Mouse (Mus musculus): ENCODE data around the gene Rce1.

The Rce1 gene

DNA sequence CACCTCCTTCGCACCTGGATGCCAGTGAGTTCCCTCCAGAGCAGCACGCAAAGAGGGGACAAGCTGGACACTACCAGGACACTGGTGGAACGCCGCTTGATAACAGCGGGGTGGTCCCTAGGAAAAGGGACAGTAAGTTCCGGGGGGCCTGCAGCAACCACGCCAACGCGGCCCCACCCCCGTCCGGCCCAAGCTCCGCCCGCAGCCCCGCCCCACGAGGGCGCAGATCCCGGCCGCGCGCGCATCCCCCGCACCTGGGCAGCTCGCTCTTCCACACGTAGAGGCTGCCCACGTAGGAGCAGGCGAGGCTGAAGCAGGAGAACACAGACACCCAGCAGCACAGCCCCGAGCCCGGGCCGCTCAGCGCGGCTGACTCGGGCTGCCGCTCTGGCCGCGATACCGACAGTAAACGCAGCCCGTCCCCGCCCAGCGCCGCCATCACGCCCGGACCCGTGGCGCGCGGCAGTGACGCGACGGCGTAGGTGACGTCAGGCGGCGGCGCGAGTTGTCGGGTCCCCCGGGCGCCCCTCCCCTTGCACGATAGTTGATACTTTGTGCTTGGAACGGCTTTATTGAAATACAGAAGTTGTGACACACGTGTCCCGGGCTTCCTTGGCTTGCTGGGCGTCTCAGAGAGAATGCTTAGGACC is at the start of gene Rce1:
Rce1 (minus strand) TSS at position 463 of the 650 bp plus-strand sequence.
- DNase-seq = peak; percentile 75 to 76

DNA sequence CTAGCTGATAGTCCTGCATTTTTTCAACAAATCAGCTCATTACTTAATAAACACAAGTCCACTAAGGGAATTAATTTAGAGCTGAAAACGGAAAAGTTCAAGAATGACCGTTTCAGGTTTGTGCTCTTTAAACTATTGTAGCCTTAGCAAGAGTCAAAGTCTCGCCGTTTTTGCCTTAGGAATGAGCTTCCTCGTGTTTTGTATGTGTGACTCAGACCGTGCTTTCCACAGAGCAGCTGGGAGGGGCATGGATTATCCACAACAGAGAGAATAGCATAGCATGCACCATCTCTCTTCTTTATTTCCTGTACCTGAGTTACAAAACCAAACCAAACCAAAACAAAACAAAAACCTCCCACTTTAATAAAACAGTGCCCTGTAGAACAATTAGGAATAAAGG is 47.0 kb upstream of the Rce1 start:
- DNase-seq = no peak

DNA sequence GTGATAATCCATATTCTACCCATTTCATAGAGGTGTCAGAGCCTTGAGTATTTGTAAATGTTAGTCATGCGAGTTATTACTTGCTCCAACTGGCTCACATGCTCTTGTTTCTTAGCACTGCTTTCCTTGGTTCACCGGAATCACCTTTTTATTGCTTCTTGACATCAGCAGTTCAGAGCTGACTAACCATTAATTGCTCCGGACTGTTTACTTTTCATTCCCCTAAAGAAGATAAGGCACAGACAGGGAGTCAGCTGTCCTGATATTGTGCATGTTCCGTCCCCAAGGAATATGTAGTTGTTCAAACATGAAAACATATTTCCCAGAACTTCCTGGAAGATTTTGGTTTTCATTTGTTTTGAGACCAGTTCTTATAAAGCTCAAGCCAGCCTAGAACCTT is 45.3 kb upstream of the Rce1 start:
- DNase-seq = no peak

DNA sequence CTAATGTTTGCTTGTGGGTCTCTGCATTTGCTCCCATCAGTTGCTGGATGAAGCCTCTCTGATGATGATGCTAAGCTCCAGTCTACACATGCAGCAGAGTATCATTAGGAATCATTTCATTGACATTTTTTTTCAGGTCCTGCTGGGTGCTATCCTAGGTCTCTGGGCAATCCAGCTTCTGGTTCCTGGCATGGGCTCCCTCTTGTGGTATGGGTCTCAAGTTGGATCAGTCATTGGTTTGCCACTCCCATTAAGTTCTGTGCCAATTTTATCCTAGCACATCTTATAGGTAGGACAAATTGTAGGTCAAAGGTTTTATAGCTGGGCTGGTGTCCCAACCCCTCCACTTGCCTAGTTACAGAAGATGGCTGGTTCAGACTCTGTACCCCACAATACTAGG is 41.4 kb upstream of the Rce1 start:
- no peak for DNase-seq

DNA sequence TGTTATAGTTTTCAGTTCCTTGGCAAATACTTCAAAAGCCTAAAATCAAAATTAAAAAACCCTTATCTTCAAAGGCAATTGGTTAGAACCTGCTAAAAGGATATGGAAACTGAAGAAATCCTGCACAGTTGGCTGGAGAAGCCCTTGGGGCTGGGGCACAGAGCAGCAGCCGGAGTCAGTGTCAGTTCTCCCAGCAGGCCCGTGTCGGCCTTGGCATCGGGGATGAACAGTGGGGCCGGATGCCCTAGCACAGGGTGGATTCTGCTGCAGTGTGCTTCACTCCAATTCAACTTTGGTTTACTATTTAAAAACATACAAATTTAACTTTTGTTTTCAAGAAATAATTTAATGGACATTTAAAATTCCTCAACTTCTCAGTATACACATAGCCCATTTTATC is 32.7 kb upstream of the Rce1 start:
- no peak for DNase-seq

DNA sequence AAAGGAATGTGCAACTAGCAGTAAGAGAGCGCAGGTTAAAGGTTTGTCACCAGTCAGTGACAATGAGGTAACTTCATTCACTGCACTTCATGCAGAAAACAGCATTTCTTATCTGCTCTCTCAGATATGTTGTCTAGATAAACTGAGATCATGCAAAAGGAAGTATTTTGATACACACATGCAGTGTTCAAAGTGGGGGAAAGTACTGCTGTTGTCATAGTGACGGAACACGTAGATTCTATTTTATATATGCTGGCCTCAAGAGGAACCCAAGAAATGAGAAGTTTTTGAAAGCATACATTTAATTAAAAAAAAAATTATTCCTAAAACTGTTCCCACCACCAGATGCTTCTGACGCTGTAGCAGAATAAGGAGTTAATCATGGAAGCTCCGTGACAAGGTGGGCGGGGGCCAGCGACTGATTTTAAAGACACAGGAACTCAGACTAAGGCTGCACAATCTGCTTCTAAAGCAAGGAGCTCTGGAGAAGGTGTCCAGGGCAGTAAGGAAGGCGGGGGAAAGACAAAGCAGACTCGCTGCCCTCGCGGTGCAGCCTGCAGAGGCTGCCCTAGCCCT is 21.6 kb upstream of the Rce1 start:
- no peak for DNase-seq

DNA sequence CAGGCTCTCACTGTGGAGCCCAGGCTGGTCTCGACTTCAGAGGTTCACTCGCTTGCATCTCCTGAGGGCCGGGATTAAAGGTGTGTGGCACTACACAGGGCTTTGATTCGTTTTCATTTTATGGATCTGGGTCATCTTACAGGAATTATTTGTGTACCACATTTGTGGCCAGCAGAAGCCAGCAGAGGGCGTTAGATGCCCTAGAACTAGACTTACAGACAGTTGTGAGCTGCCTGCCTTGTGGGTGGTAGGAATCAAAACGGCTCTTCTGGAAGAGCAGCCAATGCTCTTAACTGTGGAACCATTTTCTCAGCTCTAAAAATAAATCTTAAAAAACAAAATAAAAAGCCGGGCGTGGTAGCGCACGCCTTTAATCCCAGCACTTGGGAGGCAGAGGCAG is 18.8 kb upstream of the Rce1 start:
- no peak for DNase-seq

DNA sequence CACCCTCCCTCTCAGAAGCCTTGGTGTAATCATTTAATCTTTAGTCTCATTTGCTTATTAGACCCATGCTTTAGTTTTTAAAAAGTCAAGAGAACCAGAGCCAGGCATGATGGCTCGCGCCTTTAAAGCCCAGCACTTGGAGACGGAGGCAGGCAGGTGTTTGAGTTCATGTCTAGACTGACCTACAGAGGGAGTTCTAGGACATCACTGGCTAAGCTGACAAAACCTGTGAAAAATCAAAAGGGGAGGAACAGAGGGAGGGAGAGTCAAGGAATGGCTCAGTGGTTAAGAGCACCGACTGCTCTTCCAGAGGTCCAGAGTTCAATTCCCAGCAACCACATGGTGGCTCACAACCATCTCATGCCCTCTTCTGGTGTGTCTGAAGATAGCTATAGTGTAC is 10.5 kb upstream of the Rce1 start:
- no peak for DNase-seq

DNA sequence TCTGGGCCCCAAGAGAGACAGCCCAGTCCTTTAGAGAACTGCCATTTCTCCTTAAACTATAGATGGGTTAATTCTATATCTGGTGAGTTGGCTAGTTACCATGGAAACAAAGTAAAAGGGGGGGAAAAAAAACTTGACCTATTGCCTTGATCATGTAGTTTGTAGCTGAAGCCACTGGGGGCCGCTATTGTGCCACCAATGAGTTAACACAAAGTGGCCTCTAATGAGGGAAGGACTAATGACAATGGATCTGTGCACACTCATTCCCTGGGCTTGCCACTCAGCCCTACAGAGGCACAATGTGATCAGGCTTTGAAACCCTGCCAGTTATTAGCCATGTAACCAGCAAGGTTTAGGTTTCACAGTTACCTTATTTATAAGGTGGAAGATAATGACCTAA is 3.4 kb upstream of the Rce1 start:
- no peak for DNase-seq

DNA sequence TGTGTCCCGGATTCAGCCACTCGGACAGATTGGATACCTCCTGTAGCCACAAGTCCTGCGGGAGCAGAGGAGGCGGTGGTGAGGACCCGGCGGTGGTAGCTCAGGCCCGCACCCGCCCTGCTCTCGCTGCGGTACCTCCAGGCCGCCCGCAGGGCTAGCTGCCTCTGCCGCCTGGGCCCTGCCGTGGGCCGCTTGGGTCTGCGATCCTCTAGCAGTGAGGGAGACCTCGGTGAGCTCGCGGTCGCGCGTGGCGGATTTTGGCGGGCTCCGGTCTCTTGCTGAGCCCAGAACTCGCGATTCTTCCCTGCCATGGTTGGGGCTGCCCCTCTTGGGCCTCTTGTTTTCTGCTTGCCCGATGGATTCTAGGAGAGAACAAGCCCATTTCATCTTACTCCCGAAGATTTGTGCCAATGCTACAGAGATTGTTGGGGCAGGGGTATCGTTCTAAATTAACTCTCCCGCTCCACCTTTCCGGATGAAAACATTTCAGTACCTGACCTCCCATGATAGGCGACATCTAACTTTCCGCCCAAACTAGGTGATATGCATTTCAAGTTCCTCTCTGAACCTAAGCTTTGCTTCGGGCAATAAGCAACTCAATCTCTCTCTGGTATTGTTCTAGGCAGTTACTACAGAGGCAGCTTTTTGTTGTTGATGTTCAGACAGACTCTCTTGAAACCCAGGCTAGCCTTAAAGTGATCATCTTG is 541 bp upstream of the Rce1 start:
- no peak for DNase-seq

DNA sequence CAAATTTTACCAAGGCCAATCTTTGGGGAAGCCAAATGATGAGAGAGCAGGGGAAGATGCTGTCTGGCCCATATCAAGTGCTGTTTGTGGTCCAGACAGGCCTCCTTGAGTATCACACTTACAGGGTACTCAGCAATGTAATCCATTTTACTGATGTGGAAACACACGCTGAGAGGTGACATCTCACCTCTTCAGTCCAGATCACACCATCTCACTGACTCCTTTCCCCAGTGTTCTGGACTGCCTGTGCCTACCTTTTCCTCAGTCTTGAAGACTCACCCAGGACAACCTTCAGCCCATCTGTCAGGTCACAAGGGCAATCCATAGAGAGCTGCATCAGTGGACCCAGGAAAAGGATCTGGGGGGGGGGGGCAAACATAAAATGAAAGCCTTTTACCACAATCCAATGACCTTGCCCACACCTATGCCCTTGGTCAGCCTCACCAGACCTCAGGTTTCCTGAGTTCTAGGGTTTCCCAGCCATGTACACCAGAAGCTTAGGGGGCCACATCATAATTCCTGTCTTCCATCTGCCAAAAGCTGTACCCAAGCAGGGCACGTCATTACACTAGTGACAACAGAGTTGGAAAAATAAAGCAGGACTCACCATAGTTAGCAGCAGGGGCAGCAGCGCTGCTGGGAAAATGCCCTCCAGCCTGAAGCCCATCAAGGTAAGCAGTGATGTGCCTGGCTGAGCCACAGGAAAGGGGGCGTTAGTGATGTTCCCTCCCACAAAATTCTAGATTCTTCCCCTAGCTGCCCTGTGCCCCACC is 849 bp downstream of the Rce1 start:
- DNase-seq = no peak

DNA sequence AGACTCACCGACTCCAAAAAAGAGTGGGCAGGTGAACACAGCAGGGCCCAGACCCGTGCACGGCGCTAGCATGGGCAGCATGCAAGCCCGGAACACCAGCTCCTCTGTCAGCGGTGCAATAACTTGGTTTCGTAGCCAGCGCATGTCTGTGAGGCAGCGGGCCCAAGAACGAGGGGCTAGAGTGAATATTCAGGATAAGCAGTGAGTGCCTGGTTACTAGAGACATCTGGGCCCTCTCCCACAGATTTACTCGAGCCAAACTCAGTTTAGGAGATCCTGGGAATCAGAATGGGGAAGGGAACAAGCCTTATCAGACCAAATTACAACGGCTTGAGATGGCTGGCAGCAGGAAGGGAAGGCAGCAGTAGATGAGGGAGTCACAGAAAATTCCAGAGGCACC is 1.4 kb downstream of the Rce1 start:
- DNase-seq = no peak

DNA sequence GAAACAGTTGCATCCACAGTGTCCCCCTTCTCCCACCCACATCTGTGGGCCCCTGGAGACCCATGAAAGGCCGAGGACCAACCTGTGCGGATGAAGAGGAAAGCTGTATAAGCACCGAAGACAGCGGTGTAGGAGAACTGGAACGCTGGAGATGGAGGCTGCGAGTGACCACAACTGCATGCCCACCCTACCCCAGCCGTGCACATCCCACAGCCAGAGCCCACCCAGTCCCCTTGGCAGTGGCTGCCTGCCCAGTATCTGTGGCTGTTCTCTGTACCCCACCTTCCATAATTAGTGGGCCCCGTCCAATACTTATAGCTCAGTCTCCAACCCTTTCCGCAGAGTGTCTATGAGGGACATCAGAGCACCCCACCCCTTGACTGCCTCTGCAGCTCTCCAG is 2.0 kb downstream of the Rce1 start:
- no peak for DNase-seq

DNA sequence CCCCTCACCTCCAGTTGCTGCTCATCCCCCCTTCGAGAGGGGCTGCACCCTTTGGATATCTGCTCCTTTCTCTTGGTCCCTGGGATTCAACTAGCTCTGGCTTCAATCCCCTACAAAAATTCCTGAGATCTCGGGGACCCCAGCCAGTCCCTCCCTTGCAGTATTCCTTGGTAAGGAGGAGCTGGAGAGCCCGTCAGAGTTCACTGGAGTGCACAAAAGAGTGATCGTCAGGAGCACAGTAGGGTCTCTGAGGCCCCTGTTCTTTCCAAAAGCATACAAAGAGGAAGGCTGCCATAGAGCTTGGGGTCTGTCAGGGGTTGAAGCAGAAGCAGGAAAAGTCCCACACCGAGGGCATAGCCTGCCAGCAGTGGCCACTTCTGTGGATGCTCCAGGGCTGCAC is 2.7 kb downstream of the Rce1 start:
- no peak for DNase-seq

DNA sequence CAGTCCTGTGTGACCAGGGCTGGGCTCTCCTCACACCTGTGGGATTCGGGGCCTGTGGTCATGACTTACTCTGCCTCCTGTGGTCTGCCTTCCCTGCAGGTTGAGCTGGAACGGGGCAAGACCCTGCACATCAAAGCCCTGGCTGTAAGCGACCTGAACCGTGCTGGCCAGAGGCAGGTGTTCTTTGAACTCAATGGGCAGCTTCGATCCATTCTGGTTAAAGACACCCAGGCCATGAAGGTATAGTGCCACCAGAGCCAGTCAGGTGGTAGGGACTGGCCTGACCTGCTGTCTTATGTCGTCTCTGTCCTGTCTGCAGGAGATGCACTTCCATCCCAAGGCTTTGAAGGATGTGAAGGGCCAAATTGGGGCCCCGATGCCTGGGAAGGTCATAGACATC is 4.7 kb downstream of the Rce1 start:
- DNase-seq = no peak

DNA sequence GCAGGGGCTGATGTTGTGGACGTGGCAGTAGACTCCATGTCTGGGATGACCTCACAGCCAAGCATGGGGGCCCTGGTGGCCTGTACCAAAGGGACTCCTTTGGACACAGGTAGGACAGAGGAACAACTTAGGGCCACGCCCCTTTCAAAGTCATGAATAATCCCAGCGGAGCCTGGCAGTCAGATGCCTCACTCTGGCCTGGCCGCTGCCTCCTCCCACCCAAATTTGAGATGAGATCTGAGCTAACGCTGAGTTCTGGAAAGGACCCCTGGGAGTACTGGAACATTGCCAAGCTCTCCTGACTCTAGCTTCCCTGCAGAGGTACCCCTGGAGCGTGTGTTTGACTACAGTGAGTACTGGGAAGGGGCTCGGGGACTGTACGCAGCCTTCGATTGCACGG is 6.0 kb downstream of the Rce1 start:
- DNase-seq = no peak

DNA sequence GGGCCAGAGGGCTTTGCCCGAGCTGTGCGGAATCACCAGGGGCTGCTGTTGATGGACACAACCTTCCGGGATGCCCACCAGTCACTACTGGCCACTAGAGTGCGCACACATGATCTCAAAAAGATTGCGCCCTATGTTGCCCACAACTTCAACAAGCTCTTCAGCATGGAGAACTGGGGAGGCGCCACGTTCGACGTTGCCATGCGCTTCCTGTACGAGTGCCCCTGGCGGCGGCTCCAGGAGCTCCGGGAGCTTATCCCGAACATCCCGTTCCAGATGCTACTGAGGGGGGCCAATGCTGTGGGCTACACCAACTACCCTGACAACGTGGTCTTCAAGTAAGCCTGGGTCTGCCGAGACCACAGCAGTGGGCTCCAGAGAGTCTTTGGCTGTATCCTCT is 7.3 kb downstream of the Rce1 start:
- no peak for DNase-seq

DNA sequence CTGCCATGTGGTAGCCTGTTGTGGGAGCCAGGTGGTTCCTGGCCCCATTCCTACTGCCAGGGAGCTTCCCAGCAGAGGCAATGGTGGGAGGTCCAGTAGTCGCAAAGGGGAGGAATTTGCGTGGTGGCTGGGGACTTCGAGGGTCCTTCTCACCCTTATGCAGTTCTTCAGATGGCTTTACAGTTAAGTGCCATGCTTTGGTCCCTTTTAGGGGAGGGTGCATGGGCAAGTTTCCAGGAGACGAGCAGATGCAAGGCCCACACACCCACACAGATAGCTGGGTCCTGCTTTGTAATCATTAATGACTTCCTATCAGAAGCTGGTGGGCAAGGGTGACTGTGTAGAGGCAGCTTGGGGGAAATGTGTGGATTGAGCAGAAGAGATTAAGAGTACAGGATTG is 8.9 kb downstream of the Rce1 start:
- no peak for DNase-seq

DNA sequence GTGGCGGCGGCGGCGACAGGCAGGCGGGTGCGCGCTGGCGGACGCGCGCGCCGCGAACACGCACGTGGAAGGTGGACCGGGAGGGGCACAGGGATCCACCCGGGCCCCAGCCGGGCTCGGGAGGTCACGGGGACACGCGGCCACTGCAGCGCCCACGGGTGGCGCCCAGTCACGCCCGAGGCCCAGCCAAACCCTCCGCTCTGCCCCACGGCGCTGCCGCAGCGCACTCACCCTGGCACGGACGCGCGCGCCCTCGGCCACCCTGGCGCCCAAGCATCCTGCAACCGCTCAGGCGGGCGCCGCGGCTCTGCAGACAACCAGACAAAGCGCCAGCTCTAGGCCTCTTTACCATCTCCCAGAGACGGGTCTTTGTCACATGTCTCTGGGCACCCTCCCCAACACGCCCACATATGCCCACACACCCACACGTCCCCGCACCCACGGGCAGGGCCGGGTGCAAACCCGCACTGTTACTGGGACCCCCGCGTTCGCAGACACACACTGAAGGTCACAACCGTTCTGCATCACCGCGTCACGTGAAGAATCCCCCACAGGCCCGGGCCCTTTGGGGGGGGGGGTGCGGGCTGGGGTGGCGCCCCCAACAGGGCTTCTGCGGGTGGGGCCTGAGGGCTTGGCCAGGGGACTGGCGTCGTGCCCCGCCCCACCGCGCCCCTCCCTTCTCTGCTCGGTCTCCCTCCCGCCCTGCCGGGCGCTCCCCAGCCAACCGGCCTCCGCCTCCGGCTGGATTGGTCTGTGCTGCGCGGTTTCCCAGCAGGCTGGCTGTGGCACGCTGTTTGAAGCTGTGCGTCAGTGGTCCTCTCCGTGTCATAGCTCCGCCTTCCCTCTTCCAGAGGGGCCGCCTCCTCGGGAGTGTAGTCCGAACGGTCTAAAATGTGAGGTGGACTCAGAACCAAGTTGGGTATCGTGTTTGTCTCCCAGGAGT is 10.0 kb downstream of the Rce1 start, which contains the start of gene Lrfn4:
Lrfn4 (minus strand) TSS at position 517 of the 943 bp plus-strand sequence.
- peak; percentile 41 to 58 for DNase-seq

DNA sequence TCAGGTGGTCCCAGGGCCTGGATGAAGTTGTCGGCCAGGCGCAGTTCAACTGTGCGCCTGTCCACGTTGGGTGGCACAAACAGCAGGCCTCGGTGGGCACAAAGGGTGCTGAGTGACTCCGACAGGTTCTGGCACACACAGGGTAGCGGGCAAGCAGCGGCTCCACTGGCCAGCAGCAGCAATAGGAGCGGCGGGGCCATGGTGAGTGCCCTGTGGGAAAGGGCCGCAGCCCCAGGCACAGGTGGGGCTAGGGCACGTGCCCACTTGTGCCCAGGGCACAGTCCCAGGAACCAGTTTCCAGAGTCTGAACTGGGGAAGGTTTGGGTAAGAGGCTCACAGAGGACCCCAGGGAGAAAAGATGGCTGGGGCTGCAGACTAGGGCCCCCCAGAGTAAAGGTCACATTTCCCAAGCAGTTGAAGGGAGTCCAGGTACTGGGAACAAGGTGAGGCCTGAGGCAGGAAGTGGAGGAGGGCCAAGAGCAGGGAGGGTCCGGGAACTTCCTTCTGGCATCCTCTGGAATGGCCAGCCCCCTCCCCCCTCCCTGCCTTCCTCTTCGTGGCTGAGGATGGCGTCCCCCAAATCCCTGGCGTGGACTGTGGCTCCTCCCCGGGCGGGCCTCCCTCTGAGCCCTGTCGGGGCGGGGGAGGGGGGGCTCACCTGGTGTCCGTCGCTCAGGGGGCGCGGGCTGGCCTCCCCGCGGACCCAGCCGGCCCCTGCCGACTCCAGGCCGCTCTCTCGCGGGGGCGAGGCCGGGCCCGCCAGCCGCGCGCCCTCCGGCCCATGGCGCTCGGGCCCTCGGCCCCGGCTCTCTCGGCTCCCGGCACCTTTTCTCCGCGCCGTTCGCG is 10.9 kb downstream of the Rce1 start:
- DNase-seq = no peak

DNA sequence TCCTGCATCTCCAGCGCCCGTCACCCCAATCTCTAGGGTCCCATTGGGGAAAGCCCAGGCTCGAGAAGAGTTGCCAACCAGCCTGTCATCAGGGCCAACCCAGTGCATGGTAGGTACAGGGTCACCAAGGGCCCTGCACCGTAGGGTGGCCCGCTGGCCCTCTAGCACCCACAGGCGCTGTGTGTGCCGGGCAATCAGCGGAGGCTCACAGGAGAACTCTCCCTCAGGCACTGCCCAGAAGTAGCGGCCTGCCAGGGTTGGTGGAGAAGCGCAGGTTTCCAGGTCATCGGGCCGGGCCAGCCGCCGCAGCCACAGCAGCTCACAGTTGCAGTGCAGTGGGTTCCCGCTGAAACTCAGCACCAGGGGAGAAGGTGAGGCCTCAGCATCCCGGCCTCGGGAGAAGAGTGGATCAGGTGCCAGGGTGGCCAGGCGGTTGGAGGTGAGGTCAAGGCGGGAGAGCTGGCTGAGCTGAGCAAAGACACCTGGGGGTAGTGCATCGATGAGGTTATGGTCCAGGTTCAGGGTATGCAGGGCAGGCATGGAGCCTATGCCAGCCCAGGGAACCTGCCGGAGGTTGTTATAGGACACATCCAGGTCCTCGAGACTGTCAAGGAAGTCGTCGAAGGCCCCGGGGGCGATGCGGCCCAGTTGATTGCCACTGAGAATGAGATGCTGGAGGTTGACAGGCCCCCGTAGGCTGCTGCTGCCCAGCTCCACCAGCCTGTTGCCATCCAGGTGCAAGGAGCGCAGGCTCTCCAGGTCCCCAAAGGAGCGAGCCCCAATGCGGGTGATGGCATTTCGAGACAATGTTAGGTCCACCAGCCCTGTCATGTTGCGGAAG is 11.8 kb downstream of the Rce1 start:
- DNase-seq = no peak
